Mouse (Mus musculus) bone marrow macrophage, adult 2 months (primary cell): ENCODE results near the gene Dlg5. TPM values are rescaled to one million over a fixed set of nuclear protein-coding genes. Genes with fewer than 3 reads are reported as not detected.

Experiments
- H3K27ac ChIP-seq: 2 replicates; pipeline ENCODE4 v1.5.1; 2012; ENCODE audit warnings: low read depth, low read length; ENCODE audit not compliant: insufficient read depth
- H3K4me1 ChIP-seq: 2 replicates; pipeline ENCODE4 v1.6.1; 2012; ENCODE audit warnings: low read length; ENCODE audit not compliant: control insufficient read depth, insufficient read depth
- H3K4me3 ChIP-seq: 2 replicates; pipeline ENCODE4 v1.5.1; 2012; ENCODE audit warnings: mild to moderate bottlenecking, low read length, moderate library complexity; ENCODE audit not compliant: insufficient read depth
- CTCF ChIP-seq: IDR thresholded peaks from 2 replicates; pipeline ENCODE4 v1.5.1; 2012; ENCODE audit warnings: low read depth, mild to moderate bottlenecking, low read length, moderate library complexity
- POLR2A ChIP-seq: IDR thresholded peaks from 2 replicates; pipeline ENCODE4 v1.6.1; 2012; ENCODE audit warnings: mild to moderate bottlenecking, low read depth, low read length, borderline replicate concordance
- polyA plus RNA-seq: library from polyadenylated mRNA; stranded (reverse); fragments of >200 nt; gene quantifications from 2 replicates; pipeline ENCODE4 v1.2.4, GENCODE M21; 2012; ENCODE audit not compliant: missing spikeins, insufficient read depth, insufficient read length

The Dlg5 gene
- polyA plus RNA-seq, 1 experiment: 0.29 TPM

GRCm38 (mm10) chr14:24235954-24236353 lies 9.8 kb downstream of the Dlg5 start:
- Histone ChIP-seq H3K4me1 (no peaks in the 10 kb centered on the region), H3K27ac (no peak overlapping the region), H3K4me3 (no peak overlapping the region)
- no peak for TF ChIP-seq POLR2A
- no peak for TF ChIP-seq CTCF

GRCm38 (mm10) chr14:24234411-24234810 lies 11.3 kb downstream of the Dlg5 start:
- H3K4me3 ChIP-seq: no peak overlapping the region
- no peaks in the 10 kb centered on the region for H3K4me1 ChIP-seq

GRCm38 (mm10) chr14:24232641-24233633 lies 12.8 kb downstream of the Dlg5 start:
- TF ChIP-seq POLR2A (no peak), CTCF (no peak)
- Histone ChIP-seq H3K4me3 (no peak overlapping the region), H3K27ac (no peak overlapping the region), H3K4me1 (no peaks in the 10 kb centered on the region)

More at GRCm38 (mm10) chr14:24234411-24234810, 11.3 kb downstream of the Dlg5 start:
- H3K27ac ChIP-seq: no peak overlapping the region
- no peak for TF ChIP-seq CTCF
- no peak for TF ChIP-seq POLR2A

GRCm38 (mm10) chr14:24228549-24228948 lies 17.2 kb downstream of the Dlg5 start:
- TF ChIP-seq CTCF (no peak), POLR2A (no peak)
- H3K4me1 ChIP-seq: no peaks in the 10 kb centered on the region
- H3K4me3 ChIP-seq: no peak overlapping the region
- H3K27ac ChIP-seq: no peak overlapping the region

GRCm38 (mm10) chr14:24227015-24227414 lies 18.7 kb downstream of the Dlg5 start:
- H3K4me1 ChIP-seq: no peaks in the 10 kb centered on the region
- TF ChIP-seq CTCF (no peak), POLR2A (no peak)
- H3K4me3 ChIP-seq: no peak overlapping the region
- H3K27ac ChIP-seq: no peak overlapping the region

- no peaks in the 10 kb centered on the region for H3K4me1 ChIP-seq
- TF ChIP-seq CTCF: no peak
- TF ChIP-seq POLR2A: no peak
- no peak overlapping the region for H3K27ac ChIP-seq
- no peak overlapping the region for H3K4me3 ChIP-seq
These were observed 19.4 kb downstream of the Dlg5 start for GRCm38 (mm10) chr14:24226344-24226743.

- TF ChIP-seq POLR2A: no peak
- no peak for TF ChIP-seq CTCF
- Histone ChIP-seq H3K27ac (no peak overlapping the region), H3K4me1 (no peaks in the 10 kb centered on the region), H3K4me3 (no peak overlapping the region)
These were observed 23.0 kb downstream of the Dlg5 start for GRCm38 (mm10) chr14:24222759-24223158.

- no peak overlapping the region for H3K27ac ChIP-seq
- H3K4me1 ChIP-seq: no peaks in the 10 kb centered on the region
These were observed 23.4 kb downstream of the Dlg5 start for GRCm38 (mm10) chr14:24222273-24222672.

GRCm38 (mm10) chr14:24217362-24217722 lies 28.4 kb downstream of the Dlg5 start:
- TF ChIP-seq CTCF: no peak
- peaks cover 7% of the 10 kb centered on the region; the same call in 1 of the 2 replicates for H3K4me1 ChIP-seq
- no peak overlapping the region for H3K4me3 ChIP-seq
- H3K27ac ChIP-seq: no peak overlapping the region

More at GRCm38 (mm10) chr14:24222273-24222672, 23.4 kb downstream of the Dlg5 start:
- H3K4me3 ChIP-seq: no peak overlapping the region
- no peak for TF ChIP-seq CTCF

- Histone ChIP-seq H3K4me3 (no peak overlapping the region), H3K4me1 (peaks cover 7% of the 10 kb centered on the region; the same call in 1 of the 2 replicates), H3K27ac (no peak overlapping the region)
- TF ChIP-seq POLR2A (no peak), CTCF (no peak)
These were observed 28.9 kb downstream of the Dlg5 start for GRCm38 (mm10) chr14:24216678-24217361.
